Mouse (Mus musculus) kidney, postnatal 10 days (tissue): ENCODE data around the gene Catspere2.

Experiments
- DNase-seq: peaks from one replicate; pipeline ENCODE4 v3.0.0; 2021; ENCODE audit warnings: mixed read lengths

Gene Catspere2

DNA sequence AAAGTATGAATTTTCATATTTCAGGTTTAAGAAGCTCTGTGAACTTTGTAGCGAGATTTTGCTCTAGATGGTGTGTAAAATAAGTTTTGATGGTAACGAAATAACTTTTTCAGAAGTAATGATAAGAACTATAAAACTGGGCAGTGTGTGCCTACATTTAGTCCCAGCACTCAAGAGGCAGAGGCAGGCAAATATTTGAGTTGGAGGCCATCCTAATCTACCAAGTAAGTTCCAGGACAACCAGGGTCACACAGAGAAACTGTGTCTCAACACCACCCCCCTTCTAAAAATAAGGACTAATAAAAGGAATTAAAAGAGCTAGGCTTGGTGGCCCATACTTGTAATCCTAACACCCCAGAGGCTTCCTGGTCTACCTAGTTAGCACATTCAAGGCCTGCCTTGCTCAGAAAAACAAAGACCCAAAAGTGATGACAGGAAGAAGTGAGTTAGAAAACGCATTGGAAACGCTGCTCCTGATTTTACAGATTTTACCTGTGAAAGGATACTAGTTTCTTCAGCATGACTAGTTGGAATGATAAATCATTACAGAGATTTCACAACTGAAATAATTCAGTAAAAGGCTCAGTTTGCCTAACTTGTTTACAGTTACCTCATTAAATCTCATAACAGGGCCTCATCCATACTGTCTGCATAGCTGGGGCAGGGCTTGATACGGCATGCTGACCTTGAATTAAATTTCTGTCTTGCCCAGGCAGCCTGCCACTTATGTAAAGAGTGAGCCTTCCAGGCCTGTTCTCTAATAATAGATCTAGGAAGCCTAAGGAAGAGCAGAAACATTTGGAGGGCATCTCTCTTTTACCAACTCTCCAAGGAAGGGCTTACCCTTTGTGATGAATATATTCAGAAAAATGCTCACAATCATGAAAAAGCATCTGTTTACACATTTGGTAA is 236.2 kb downstream of the Catspere2 start:
- no peak for DNase-seq
